Mouse (Mus musculus) mesoderm, embryonic 11.5 days (tissue): ENCODE measurements at regions not wholly inside any gene's neighbourhood (a gene's known extent, or its start where the extent isn't known, plus 50 kb on each side); places are given as distances from the start of the nearest gene placed in this dataset.

Source experiments
- DNase-seq: peaks from one replicate; pipeline ENCODE4 v3.0.0-alpha.2; 2012; ENCODE audit warnings: low read depth, low spot score

DNA sequence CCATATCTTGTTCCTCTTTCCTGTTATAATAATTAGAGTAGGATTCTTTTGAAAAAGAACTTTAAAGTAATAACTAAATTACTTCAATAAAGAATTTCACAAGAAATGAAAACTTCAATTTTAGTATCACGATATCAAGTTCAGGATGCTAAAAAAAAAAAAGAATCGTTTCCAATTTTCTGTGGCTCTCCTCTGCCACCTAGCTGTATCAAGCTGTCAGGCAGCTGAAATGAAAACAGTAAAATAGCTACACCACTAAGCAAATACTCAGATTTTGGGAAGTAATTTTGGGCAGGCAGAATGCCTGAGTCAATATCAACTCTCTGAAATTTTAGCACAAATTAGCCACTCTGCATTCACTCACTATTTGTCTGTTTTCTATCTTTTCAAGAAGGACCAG is 694.5 kb upstream of the Arrdc3 start:
- no peak for DNase-seq

- no peak for DNase-seq
These were observed 688.0 kb upstream of the Arrdc3 start for GRCm38 (mm10) chr13:80195065-80195605.

GRCm38 (mm10) chr13:80224110-80224509 is 659.1 kb upstream of the Arrdc3 start:
- no peak for DNase-seq

DNA sequence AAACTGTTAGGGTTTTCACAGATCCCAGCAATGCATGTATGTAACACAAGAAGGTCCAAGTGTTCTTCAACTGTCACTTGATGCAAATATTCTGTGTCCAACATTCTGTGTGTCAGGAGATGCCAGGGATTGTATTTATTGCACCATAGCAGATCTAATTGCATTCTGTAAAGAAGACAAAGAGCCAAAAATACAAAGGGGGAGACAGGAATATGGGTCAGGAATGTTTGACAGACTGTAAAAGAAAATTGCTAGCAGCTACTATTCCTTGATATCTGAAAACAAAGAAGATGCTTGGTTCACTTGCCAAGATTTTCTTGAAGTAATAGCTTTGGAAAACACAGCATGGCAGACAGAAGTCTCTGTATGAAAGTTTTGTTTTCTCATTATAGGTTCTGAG is 651.8 kb upstream of the Arrdc3 start:
- DNase-seq = no peak

- DNase-seq = no peak
These were observed 647.7 kb upstream of the Arrdc3 start for GRCm38 (mm10) chr13:80235254-80236032.

GRCm38 (mm10) chr13:80262826-80263225 is 620.4 kb upstream of the Arrdc3 start:
- DNase-seq = no peak

- no peak for DNase-seq
These were observed 616.1 kb upstream of the Arrdc3 start for GRCm38 (mm10) chr13:80267131-80267530.

- DNase-seq = no peak
These were observed 609.2 kb upstream of the Arrdc3 start for GRCm38 (mm10) chr13:80273976-80274375.

DNA sequence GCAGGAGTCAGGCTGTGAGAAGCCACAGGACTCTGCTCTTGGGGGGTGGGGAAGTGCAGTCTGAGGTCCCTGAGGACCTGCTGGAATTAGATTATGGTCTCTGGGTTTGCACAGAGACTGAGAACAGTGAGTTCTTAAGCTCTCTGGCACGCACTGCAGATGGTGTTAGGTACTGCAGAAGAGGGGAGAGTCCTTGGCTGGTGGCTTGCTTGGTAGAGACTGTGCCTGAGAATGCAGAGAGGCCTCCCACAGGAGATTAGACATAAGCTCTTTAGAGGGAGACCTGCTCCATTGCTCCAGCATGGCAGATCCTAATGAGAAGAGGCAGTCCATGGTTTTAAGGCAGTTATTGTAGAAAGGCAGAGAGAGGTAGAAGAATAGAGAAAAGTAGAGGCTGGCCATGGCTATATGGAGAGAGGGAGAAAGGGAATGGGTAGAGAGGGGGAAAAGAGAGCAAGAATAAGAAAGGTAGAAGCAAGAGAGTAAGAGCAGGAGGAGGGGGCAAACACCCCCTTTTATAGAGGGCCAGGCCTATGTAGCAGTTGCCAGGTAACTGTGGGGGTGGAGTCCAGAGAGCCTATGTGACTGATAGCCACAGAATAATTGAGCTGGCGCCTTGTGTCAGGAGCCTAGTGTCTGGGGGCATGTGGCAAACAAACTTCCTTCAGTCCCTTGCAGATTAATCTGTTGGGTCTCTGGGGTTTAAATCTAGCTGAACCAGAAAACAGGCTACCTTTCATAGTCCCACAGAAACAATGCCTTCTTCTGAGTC is 591.3 kb upstream of the Arrdc3 start:
- DNase-seq = no peak

- DNase-seq = no peak
These were observed 587.5 kb upstream of the Arrdc3 start for GRCm38 (mm10) chr13:80295723-80296122.

DNA sequence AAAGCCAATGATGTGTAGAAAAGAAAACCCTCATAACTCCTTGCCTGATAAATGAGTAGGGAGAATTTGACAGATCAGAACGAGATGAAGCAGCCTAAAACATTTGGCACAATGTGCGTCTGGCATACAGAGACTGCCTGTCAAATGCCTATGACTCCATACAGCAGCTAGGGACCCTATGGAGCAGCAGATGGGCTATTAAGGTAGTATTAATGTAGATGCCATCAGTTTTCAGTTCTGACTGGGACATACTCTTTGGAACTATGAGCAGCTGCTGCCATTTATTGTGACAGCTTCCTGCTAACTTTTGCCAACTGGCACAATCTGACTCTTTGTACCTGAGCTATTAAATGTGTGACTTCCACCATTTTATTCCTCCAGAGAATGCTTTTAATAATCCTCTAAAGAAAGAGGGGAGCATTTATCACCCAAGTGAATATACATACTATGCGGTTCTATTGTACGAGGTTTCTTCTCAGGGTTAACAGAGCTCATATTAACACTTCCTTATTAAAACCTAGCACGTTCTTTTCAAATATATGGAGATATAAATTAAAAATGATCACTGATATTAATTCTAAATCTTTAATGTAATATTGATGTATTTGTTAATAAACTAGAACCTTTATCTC is 549.0 kb upstream of the Arrdc3 start:
- peak; percentile 4 for DNase-seq

DNA sequence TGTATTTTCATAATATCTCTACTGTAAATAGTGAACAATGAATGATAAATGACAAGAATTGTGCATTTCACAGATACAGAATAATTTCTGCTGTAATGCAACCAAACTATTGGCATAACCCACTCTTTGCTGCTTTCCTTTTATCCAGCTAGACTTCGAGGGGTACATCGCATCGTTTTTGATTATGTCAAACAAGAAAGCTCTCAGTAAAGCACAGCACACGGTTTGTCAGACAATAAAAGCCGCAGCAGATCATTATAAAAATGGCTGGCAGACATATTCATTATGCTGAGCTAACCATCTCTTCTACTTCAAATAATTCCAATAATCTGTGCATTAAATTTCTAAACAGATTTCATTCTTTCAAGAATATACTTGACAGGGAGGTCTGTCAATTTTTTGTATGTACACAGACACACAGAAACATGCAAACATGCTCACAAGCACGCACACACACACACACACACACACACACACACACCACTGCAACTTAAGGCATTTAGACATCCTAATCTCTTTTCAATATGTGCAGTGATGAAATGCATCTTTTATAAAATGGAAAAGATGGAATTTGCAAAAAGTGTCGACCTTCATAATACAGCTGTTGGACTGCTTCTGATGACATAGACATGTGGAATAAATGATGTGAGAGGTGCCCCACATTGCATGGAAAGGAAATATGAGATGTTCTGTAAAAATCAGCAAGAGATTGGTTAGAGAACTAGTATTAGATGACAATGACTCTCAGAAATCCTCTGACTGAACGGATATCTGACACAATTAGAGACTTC is 548.1 kb upstream of the Arrdc3 start:
- no peak for DNase-seq

GRCm38 (mm10) chr13:80346980-80347649 is 536.1 kb upstream of the Arrdc3 start:
- DNase-seq = no peak

GRCm38 (mm10) chr13:80365964-80366363 is 517.2 kb upstream of the Arrdc3 start:
- DNase-seq = no peak

DNA sequence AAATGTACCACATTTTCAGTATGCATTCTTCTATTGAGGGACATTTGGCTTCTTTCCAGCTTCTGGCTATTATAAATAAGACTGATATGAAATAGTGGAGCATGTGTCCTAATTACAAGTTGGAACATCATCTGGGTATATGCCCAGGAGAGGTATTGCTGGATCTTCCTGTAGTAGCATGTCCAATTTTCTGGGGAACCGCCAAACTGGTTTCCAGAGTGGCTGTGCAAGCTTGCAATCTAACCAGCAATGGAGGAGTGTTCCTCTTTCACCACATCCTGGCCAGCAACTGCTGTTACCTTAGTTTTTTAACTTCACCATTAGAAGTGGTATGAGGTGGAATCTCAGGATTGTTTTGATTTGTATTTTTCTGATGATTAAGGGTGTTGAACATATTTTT is 512.7 kb upstream of the Arrdc3 start:
- DNase-seq = no peak

DNA sequence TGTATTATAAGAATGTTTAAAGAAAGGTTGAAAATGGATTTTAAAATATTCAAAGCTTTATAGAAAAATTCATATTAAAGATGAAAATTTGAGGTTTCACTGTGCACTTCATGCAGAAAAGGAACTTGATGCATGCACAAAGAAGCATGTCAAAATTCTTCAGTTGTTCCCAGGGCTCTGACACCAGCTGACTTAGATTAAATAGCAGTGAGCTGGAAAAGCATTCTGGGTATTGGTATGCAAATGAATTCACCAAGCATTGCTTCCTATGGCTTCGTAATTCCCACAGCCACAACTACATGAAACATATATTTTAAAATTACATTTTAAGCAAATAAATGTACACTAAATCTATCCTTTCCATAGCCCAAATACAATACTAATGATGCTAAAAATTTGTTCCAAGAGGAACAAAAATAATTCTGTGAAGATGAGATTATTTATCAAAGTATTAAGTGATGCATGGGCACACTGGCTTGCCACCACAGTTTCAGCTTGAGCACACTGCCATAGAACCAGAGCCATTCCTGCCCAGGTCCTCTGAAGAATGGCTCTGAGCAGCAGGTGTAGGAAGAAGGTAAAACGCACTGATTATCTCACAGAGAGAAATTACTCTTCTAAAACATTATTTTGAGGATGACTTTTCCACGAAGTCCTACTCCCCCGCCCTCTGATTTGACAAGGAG is 501.8 kb upstream of the Arrdc3 start:
- no peak for DNase-seq

DNA sequence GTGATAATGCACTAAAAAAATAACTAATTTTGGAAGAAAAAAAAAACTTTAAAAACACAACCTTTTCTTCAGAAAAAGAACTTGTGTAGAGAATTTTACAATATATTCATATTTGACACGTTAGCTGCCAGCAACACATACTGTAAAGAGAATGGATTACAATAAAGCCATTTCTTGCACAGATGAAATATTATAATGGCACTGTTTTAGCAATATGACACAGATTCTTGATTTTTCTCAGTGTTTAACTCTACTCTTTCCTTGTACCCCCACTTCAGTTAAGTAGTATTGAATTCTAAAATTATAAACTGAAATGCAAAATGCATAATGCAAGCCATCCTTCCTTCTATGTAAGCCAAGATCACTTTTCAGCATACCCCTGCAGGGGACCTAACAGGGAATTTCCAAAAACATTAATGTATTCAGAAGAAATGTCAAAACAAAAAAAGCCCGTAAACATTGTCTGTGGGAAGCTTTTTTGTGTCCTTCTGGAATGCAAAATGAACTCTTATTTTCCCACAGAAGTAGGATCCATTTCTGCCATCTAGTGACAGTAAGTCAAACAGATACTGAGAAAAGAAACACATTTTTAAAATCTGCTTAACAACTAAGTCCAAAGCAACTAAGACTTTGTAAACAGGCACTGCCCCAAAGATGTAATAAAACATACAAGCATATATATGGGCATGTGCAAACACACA is 501.1 kb upstream of the Arrdc3 start:
- DNase-seq = no peak

GRCm38 (mm10) chr13:80408928-80409327 is 474.3 kb upstream of the Arrdc3 start:
- DNase-seq = no peak

- no peak for DNase-seq
These were observed 473.3 kb upstream of the Arrdc3 start for GRCm38 (mm10) chr13:80409790-80410433.
